Comparison of ENCODE assay signal across 10 mouse cellular contexts in genomic region chr1:61470617-61471214, GRCm38 (mm10).
DNase-seq lines count a peak whose midpoint lies in the region; ATAC-seq and TF ChIP-seq lines count a peak whose summit lies in the region.
"Had no signal": no experiment of that assay in that cellular context is flagged by ENCODE, and none has a peak within 500 bp of the region (broad histone marks: within the 10 kb centered on the region; RNA-seq: fewer than 3 reads in every experiment).

No protein-coding gene starts in this region.

- peaks cover 5% of the 10 kb centered on the region for H3K4me1 ChIP-seq in cortical plate, adult 2 months (ENCODE audit: control insufficient read depth, insufficient read depth, low read length)
- no peaks in the 10 kb centered on the region for H3K4me1 ChIP-seq in intestine, embryonic 16.5 days (ENCODE audit: control insufficient read depth, insufficient read depth, low read length)
- no peaks in the 10 kb centered on the region for H3K4me1 ChIP-seq in cerebellum, adult 2 months (ENCODE audit: control insufficient read depth, insufficient read depth, low read length)
- H3K4me1 ChIP-seq: liver, embryonic 13.5 days had no signal

- no peaks in the 10 kb centered on the region for H3K36me3 ChIP-seq in intestine, embryonic 16.5 days (ENCODE audit: control insufficient read depth, insufficient read depth, low read length)
- H3K36me3 ChIP-seq: liver, embryonic 13.5 days had no signal

- H3K4me2 ChIP-seq in intestine, embryonic 16.5 days (ENCODE audit: low read depth, low read length), result no peak overlapping the region
- H3K4me2 ChIP-seq: liver, embryonic 13.5 days had no signal

- WGBS in intestine, embryonic 16.5 days, result 46% methylated on average over 5 of the region's 5 CpGs
- 77% methylated on average over 5 of the region's 5 CpGs for WGBS in cerebellum, adult 2 months

- intact Hi-C loops in left cerebral cortex, postnatal 10 days (cut with DNase I), result no loop called here

- peak; percentile 67 for ATAC-seq in intestine, embryonic 16.5 days
- no peak for ATAC-seq in cerebellum, adult (ENCODE audit: insufficient number of reproducible peaks, low FRiP score, low TSS enrichment)

- peak; percentile 4 to 20 for DNase-seq in left cerebral cortex, adult 18-20 months (ENCODE audit: low spot score in 2 of 2)
- DNase-seq in left cerebral cortex, postnatal 10 days (ENCODE audit: extremely low spot score in 1 of 2, low spot score in 2 of 2), result no peak
- peak; percentile 23 for DNase-seq in right cerebral cortex, postnatal 25 days
- DNase-seq in cerebellum, adult 2 months, result no peak
- DNase-seq: kidney, postnatal 36 days; liver, embryonic 13.5 days had no signal

- no peak overlapping the region for H3K4me3 ChIP-seq in cortical plate, adult 2 months (ENCODE audit: insufficient read depth, low read length)
- H3K4me3 ChIP-seq in intestine, embryonic 16.5 days (ENCODE audit: low read length), result no peak overlapping the region
- no peak overlapping the region for H3K4me3 ChIP-seq in cerebellum, adult 2 months (replicated peaks; ENCODE audit: insufficient read depth, low read depth, low read length)
- H3K4me3 ChIP-seq: liver, embryonic 13.5 days had no signal

- H3K9ac ChIP-seq in intestine, embryonic 16.5 days (ENCODE audit: low read depth, low read length), result no peak overlapping the region
- H3K9ac ChIP-seq: liver, embryonic 13.5 days had no signal

- no peak for TF ChIP-seq POLR2A in cortical plate, adult 2 months (IDR thresholded peaks at IDR 0.05; ENCODE audit: extremely low read depth, insufficient read depth, low read length)
- TF ChIP-seq POLR2A in cerebellum, adult 2 months (IDR thresholded peaks at IDR 0.05; ENCODE audit: borderline replicate concordance, insufficient read depth, low read length), result no peak

- H3K9me3 ChIP-seq in intestine, embryonic 16.5 days (ENCODE audit: control insufficient read depth, low read length), result no peaks in the 10 kb centered on the region
- H3K9me3 ChIP-seq: liver, embryonic 13.5 days had no signal

- no peak for TF ChIP-seq CTCF in cortical plate, adult 2 months (IDR thresholded peaks at IDR 0.05; ENCODE audit: extremely low read depth, insufficient read depth, low read length)
- TF ChIP-seq CTCF in cerebellum, adult 2 months (IDR thresholded peaks at IDR 0.05; ENCODE audit: borderline replicate concordance, insufficient read depth, low read depth, low read length), result no peak

- 0 out of 2 replicates have a peak overlapping the region, but pooled peaks have one; percentile 48 for H3K27ac ChIP-seq in cortical plate, adult 2 months (ENCODE audit: insufficient read depth, low read length)
- no peak overlapping the region for H3K27ac ChIP-seq in intestine, embryonic 16.5 days (ENCODE audit: low read length)
- no peak overlapping the region for H3K27ac ChIP-seq in cerebellum, adult 2 months (ENCODE audit: insufficient read depth, low read length)
- H3K27ac ChIP-seq: liver, embryonic 13.5 days; macrophage had no signal

- H3K27me3 ChIP-seq in intestine, embryonic 16.5 days (replicated peaks; ENCODE audit: control insufficient read depth, insufficient read depth, low read length), result no peaks in the 10 kb centered on the region
- H3K27me3 ChIP-seq in cerebellum, adult 2 months (ENCODE audit: control insufficient read depth, insufficient read depth, low read length), result no peaks in the 10 kb centered on the region
- H3K27me3 ChIP-seq: liver, embryonic 13.5 days had no signal

Comparison
In these comparisons a context has a peak if more than half of its experiments do, and no peak if none do; other contexts are left out.
1. DNase-seq: peak in left cerebral cortex, adult 18-20 months (2 of 2) and right cerebral cortex, postnatal 25 days (single experiment); none in left cerebral cortex, postnatal 10 days (0 of 2) and cerebellum, adult 2 months (0 of 2).